Mouse (Mus musculus) embryo, embryonic 9.5 days (tissue): ENCODE measurements around the gene Crxos.

Experiments used
- DNase-seq: peaks from one replicate; pipeline ENCODE4 v3.0.0-alpha.2; 2017; ENCODE audit errors: extremely low spot score

The Crxos gene

GRCm38 (mm10) chr7:15921796-15922195 is 39.4 kb downstream of the Crxos start:
- DNase-seq, result peak; percentile 69

- peak; percentile 94 for DNase-seq
Measured at GRCm38 (mm10) chr7:15922220-15922773, 39.9 kb downstream of the Crxos start, which contains the start of gene Selenow. TSS of gene Selenow (minus strand) at chr7:15922402.

GRCm38 (mm10) chr7:15929910-15930309 is 47.5 kb downstream of the Crxos start:
- no peak for DNase-seq

- no peak for DNase-seq
Measured at GRCm38 (mm10) chr7:15930543-15930942, 48.1 kb downstream of the Crxos start.

GRCm38 (mm10) chr7:15931635-15932034 is 49.2 kb downstream of the Crxos start:
- DNase-seq, result no peak

GRCm38 (mm10) chr7:15933437-15934359 is 51.3 kb downstream of the Crxos start:
- DNase-seq, result no peak

- no peak for DNase-seq
Measured at GRCm38 (mm10) chr7:15937491-15937890, 55.1 kb downstream of the Crxos start.

- no peak for DNase-seq
Measured at GRCm38 (mm10) chr7:15938621-15939020, 56.2 kb downstream of the Crxos start.

GRCm38 (mm10) chr7:15944311-15944710 is 61.9 kb downstream of the Crxos start:
- no peak for DNase-seq

- no peak for DNase-seq
Measured at GRCm38 (mm10) chr7:15945211-15945610, 62.8 kb downstream of the Crxos start.

GRCm38 (mm10) chr7:15945721-15946536 is 63.5 kb downstream of the Crxos start, which contains the start of gene Nop53:
TSS of gene Nop53 (minus strand) at chr7:15946074.
- DNase-seq, result peak; percentile 94

GRCm38 (mm10) chr7:15947653-15948260 is 65.3 kb downstream of the Crxos start:
- no peak for DNase-seq

GRCm38 (mm10) chr7:15948381-15948941 is 66.0 kb downstream of the Crxos start:
- peak; percentile 82 for DNase-seq

GRCm38 (mm10) chr7:15949216-15949790 is 66.9 kb downstream of the Crxos start:
- DNase-seq, result no peak

- DNase-seq, result no peak
Measured at GRCm38 (mm10) chr7:15950008-15950407, 67.6 kb downstream of the Crxos start.

- DNase-seq, result no peak
Measured at GRCm38 (mm10) chr7:15952416-15952815, 70.0 kb downstream of the Crxos start.
